Mouse (Mus musculus): ENCODE measurements at regions not wholly inside any gene's neighbourhood (a gene's known extent, or its start where the extent isn't known, plus 50 kb on each side); places are given as distances from the start of the nearest gene placed in this dataset.

DNA sequence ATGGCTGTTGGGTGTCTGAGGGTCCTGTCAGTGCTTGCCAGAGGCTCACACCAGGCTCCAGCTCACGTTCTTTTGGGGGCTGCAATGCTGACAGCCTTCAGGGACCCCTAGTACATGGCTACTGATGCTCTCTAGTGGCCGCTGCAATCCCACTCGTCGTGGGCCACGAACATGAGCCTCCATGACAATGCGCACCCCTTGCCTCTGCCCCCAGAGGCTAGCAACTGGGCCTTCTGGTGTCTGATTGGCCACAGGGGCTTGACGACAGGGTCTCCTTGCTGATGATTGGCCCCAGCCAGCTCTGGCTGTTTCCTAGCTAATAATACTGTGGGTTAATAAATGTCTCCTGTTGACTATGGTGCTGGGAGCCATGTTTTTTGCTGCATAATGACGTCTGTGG lies 61.1 kb downstream of the Rtl1 start:
- no peak for DNase-seq (ENCODE audit: low spot score in 2 of 2)

DNA sequence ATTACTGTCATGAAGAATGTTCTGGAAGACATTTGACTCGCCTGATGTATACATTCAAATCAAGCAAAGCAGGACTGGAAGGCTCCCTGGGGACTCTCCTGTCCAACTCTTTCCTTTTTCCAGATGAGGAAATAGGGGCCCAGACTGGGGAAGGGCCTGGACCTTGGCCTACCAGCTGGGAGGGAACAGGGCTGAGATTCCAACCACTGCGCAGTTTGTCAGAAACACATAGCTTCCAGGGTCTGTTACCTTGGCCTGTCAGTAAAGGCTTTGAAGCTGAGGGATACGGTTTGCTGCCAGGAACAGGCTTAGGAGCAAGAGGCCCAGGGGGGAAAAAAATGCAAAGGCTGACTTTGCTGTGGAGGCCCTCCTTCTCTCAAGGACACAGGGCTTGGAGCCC lies 61.5 kb downstream of the Rtl1 start:
- no peak for DNase-seq (ENCODE audit: low spot score in 2 of 2)

DNA sequence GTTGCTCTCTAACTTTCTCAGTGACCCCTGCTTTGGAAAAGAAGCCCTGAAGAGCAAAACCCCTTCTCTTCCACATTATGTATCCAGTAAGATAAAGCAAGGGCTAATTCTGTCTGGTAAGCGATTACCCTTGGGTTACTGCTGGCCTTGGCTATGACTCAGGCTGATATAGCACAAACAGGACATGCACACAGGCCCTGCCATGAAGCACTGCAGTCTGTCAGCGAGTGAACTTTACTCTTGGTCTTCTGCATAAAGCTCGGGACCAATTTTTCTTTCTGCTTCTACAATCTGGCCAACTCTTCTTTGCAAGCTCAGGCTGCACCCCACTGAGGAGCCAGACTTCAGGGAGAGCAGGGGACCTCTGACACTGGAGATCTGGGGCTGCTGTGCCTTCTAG lies 63.6 kb downstream of the Rtl1 start:
- DNase-seq (ENCODE audit: low spot score in 2 of 2) = no peak

DNA sequence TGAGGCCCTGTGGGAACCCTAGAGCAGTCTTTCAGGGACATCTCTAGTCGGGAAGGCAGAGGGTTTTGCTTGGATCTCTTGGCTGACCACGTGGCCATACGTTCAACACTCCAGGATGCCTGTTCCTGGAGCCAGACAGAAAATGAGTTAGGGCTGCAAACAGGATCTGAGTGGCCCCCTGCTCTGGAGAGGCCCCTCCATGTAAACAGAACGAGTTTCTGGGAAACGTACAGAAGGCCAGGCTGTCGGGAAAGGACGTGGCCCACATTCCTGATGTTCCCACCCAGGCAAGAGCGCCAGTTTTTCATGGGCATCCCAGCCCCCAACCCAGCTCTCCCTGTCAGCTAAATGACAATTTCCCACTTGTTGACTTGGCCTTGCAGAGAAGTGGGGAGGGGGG lies 67.7 kb downstream of the Rtl1 start:
- DNase-seq (ENCODE audit: low spot score in 2 of 2) = no peak

DNA sequence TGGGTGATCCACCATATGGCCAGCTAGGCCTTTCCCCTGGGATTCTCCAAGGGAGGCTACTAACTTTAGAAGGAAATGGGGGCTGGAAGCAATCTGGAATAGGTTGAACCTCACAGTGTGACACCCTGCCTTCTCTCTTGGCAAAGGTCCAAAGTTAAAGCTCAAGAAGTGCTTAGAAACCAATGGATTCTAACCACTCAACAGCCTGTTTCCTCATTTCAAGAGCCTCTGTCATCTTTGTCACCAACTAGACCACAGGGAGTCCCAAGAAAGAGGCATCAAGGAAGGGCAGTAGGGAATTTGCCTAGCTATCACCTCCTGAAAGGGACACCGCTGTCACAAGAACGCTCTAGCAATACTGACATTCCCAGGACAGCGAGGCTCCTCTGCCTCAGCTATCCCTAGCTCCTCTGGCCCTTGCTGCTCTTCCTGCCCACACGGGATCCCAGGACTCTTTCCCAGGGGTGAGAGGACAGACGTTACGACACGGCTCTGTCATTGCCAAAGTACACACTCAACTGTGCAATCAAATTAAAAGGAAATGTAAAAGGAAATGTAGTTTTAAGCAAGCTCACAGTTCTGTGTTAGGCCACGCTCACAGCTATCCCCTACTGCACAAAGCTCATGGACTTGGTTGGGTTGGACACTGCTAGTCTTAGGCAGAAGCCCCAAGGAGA lies 68.6 kb downstream of the Rtl1 start:
- DNase-seq (ENCODE audit: low spot score in 2 of 2) = no peak

DNA sequence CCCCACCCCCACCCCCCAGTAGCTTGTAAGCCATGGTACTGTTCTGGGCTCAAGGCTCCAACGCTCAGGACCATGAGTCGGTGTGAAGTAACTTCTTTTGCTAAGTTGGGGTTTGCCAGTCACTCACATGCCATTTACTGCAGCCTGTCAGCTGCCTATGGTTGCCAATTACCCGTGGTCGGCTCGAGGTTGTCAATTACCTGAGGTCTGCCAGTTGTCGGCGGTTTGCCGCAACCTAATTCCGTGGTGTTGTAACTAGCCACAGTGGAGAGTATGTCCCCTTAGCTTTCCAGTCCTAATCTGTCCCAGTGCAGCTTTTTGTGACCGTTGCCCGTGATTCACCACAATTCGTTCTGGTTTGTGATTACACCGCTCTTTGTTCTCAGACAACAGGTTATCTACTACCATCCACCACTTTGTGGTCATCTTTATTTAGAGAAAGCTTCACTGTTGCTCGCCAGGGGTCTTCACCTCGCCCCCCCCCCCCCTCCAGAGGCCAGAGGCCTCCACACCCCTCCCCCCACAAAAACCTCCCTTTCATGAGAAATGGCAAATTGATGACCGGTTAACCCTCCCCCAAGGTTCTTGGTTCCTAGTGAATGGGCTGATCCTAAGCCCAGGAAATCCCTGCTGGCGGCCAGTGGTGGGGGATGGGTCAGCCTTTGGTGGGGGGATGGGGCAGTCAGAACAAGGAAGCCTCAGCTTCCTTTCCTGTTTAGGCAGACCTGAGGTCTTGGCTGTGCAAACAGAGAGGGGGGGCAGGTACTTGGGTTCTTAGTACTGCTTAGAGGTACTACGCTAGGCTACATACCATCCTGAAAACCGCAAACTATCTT lies 69.7 kb downstream of the Rtl1 start:
- no peak for DNase-seq (ENCODE audit: low spot score in 2 of 2)

DNA sequence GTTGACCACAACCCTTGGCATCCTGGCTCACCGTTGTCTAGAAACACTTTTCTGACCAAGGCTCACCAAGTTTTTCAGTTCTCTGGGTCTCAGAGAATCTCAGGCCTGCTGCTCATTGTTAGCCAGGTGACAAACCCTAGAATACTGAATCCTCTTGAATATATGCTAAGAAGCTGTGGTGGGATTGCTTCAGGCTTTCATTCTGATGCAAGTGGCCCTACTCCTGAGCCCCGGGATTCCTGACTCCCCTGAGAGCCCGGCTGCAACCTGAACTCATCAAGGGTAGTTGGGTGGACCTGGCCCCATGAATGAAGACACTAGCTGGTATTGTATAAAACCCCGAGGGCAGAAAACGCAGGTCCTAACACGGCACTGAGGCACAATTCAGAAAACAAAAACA lies 70.6 kb downstream of the Rtl1 start:
- no peak for DNase-seq (ENCODE audit: low spot score in 2 of 2)

DNA sequence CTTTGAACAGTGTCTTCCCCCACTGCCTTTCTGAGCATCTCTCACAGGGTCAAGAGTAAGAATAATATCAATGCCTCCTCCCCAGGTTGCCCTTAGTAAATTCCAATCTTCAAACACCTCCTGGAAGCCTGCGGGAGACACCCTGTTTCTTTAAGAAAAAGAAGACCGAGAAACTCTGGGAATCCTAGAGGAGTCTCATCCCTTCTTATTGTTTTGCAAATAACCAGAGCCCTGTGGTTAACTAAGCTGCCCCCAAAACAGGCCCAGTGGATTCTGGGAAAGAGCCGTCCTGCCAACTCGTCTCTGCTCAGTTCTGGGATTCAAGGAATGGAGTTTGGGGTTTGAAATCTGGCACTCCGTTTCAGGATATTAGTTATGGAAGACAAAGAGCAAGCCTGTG lies 71.2 kb downstream of the Rtl1 start:
- no peak for DNase-seq (ENCODE audit: low spot score in 2 of 2)

DNA sequence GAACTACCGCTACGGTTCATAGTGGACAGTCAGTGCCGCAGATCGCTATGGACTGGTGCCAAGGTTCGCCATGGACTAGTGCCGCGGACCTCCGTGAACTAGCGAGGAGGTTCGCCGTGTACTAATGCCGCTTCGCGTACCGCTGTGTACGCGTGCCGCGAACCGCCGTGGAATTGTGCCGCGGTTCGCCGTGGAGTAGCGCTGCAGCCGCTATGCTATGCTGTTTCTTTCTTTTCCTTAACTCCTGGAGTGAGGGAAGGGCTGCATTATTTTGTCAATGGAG lies 71.9 kb downstream of the Rtl1 start:
- peak in 1 of 2 experiments; percentile 56 for DNase-seq (ENCODE audit: low spot score in 2 of 2)

DNA sequence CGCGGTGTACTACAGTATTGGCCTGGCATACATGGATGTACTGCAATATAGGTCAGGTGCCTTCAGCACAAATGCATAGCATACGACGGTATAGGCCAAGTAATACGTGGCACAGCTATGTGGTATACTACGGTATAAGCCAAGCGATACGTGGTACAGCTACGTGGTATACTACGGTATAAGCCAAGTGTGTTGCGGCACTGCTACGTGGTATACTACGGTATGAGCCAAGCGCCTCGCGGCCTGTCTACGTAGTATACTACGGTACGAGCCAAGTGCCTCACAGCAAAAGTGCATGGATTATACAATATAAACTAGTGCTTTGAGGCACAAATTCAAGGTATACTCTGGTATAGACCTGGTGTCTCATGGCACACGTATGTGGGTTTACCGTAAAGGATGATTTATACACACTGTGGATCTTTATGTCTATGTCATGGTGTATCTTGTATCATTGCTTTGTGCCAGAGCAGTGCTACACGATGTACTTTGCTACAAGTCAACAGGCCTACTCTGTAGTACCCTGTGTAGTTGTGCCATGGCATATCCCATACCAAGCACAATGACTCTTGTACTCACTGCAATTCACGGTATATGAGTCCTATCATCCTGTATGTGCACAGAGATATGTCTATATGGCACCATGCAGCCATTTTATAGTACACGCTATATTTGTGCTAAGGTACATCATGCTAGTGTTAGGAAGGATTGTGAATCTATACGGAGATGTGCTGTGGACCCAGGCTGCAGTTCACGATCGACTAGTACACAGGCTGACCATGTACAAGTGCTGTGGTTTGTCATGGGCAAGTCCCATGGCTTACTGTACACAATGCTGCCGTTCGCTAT lies 72.5 kb downstream of the Rtl1 start:
- DNase-seq (ENCODE audit: low spot score in 2 of 2) = no peak

DNA sequence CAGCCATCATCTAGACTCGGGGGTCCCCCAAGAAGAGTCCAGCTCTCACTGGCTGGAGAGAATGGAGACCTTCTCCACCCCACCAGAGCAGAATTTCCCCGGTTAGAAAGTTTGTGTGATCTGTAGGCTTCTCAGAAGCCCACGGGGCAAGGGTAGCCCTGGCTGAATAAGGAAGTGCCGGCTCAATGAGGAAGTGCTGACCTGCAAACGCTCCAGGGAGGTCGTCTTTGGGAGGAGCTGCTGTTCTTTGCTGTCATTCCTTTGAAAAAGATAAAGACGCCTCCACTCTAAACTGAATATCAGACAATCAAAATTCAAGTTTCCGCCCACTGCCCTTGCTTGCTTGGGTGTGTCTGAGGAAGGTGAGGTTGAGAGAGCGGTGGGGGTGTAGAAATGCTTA lies 73.0 kb downstream of the Dlk1 start:
- DNase-seq (ENCODE audit: low spot score in 2 of 2) = no peak

DNA sequence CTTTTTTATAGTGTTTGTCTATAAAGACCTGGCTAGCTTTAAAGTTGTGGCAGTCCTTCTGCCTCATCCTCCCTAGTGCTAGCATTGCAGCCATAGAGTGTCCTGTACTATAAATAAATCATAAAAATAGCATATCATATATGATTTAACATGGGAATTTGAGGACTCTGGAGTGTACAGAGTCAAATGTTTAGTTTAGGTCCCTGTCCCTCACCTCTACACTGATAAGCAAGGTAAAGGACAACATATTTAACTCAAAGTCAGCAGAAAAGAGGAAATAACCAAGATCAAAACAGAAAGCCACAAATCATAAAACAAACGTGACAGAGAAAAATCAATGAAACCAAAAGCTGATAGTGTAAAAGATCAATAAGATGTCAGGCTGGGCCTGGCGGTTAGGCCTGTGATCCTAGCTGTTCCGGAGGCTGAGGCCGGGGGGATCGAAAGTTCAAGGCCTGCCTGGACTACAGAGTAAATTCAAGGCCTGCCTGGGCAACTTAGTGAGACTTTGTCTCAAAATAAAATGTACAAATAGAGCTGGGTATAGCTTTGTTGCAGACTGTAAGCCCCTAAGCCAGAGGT lies 68.7 kb downstream of the Dlk1 start:
- no peak for DNase-seq (ENCODE audit: low spot score in 2 of 2)

DNA sequence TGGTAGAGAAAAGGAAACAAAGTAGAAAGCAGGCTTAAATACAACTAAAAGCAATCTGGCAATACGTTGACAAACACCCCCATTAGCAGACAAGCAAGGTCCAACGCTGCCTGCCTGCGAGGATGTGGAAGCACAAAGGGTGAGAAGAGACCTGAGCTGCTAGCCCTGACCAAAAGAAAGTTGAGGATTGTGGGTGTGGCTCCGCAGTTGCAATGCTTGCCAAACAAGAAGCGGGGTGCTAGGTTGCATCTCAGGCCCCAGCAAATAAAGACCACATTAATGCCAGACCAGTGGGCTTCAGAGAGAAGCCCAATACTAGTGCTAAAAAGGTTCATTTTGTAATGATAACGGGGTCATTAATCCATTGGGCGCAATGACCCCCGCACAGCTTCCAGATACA lies 67.8 kb downstream of the Dlk1 start:
- no peak for DNase-seq (ENCODE audit: low spot score in 2 of 2)

DNA sequence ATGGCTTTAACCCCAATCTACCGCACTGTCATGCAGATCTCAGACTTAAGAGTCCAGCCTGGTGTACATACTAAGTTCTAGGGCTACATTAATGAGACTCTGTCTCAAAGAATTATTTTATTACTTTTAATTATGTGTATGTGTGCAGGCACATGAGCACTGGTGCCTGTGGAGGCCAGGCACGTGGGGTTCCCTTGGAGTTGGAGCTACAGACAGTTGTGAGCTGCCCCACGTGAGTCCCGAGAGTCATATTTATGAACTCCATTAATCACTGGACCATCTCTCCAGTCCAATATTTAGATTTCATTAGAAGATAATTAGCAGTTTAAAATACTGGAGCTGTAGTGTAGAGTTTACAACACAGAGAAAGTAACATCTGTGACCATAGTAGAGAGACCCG lies 67.2 kb downstream of the Dlk1 start:
- DNase-seq (ENCODE audit: low spot score in 2 of 2) = no peak

DNA sequence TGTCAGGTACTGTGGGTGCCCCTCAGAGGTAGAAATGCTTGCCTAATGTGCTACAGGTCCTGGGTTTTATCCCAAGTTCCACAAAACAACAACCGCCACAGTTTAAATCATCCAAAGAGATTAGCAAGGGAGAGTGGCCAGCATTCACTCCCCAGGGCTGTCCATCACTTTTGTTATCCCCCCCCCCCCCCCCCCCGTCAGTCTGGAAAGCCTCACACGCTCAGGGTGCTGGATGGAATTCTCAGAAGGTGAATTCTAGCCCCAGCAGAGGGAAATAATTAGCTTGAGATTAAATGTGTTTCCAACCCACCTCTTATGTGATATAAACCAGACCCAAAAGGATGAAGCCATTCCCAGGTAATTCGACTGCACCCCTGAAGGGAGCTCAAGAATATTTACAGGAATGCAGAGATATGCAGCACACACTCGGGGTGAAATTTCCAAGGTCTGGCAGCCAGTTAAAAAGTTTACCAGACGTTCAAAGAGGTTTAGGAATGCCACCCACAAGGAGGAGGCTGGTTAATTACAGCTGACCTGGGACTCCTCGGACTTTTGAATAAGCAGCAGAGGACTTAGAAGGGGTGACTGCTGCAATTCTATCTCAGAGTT lies 65.9 kb downstream of the Dlk1 start:
- no peak for DNase-seq (ENCODE audit: low spot score in 2 of 2)

DNA sequence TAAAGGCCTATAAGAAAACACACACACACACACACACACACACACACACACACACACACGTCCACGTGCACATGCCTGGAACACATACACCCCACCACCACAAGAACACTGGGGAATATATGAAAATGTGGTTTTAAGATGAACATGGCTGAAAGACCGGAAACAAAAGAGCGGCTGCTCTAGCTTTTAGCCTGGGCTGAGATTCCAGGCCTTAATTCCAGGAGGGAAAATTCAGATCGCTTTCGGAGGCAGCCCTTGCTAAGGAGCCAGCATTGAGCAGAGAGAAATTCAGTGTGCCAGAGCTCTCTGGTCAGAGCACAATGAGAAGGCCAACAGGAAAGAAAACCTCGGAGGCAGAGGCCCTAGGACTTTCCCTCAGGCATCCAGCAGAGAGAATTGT lies 65.1 kb downstream of the Dlk1 start:
- peak in 1 of 2 experiments; percentile 44 for DNase-seq (ENCODE audit: low spot score in 2 of 2)

DNA sequence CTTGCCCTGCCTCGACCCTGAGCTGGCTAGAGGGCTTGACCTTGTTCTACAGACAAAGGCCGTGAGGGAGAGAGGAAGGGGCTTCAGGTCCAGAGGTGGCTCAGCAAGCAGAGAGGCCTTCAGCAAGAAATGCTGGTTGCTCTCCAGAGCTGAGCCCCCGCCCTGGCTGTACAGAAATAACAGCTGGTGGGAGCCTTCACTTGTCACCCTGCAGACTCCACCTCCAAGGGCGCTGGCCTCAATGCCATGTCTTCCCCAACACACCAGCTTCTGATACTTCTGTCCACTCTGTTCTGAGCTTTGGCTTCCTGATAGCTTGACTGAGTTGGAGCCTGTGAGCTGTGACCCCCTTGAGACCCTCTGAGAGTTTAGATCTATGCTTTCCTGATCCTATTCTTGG lies 64.3 kb downstream of the Dlk1 start:
- DNase-seq (ENCODE audit: low spot score in 2 of 2) = peak in 1 of 2 experiments; percentile 45

DNA sequence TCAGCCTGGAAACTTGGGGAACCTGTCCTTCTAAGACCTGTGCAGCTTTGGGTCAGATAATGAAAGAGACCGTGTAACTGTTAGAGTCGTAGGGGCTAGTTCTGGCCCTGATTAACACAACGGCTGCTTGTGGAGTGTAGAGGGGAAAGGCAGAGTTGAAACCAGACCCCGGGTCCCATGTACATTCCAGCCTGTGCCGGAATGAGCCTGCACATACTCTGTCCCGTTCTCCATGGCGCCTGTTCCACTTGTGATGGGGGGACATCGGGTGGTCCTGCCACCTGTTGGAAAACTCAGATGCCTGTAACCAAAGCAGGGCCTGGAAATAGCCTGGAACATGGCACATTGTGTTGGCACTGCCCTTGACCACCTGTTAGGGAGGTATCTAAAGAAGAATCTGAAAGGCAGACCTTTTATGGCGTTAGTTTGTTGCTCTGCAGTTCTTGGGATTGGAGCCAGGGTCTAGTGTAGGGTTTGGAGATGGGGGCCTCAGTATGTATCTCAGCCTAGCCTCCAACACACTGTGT lies 61.7 kb downstream of the Dlk1 start:
- DNase-seq (ENCODE audit: low spot score in 2 of 2) = peak in 1 of 2 experiments; percentile 53
